Mouse (Mus musculus): ENCODE results near the gene Scmh1.

GRCm38 (mm10) chr4:120571070-120571464 is 166.0 kb downstream of the Scmh1 start:
- TF ChIP-seq CTCF (IDR thresholded peaks at IDR 0.05; ENCODE audit: extremely low read depth, insufficient read depth, insufficient read length, insufficient replicate concordance) (no peak), POLR2A (IDR thresholded peaks at IDR 0.05; ENCODE audit: low read depth, low read length) (no peak)
